Mouse (Mus musculus) intestine, embryonic 15.5 days (tissue): ENCODE measurements around the gene Nptxr. TPM values are rescaled to one million over a fixed set of nuclear protein-coding genes. Genes with fewer than 3 reads are reported as not detected.
A peak's percentile ranks its signal among the peaks of the same experiment; 100 is the strongest.

Experiments used
- ATAC-seq: fragments of 200-750 bp; cut with Nextera tagmentation; 2 replicates; pipeline ENCODE4 v1.8.0; 2017; ENCODE audit warnings: moderate TSS enrichment, moderate library complexity
- H3K27ac ChIP-seq: fragments of 300-500 bp; sonication (generic); 2 replicates; pipeline ENCODE4 v1.5.1; 2015; ENCODE audit warnings: mild to moderate bottlenecking, inconsistent platforms
- H3K27me3 ChIP-seq: fragments of 300-500 bp; sonication (generic); replicated peaks from 2 replicates; pipeline ENCODE4 v1.6.1; 2015; ENCODE audit warnings: inconsistent platforms
- H3K36me3 ChIP-seq: fragments of 300-500 bp; sonication (generic); 2 replicates; pipeline ENCODE4 v1.6.1; 2015; ENCODE audit warnings: inconsistent platforms
- H3K4me1 ChIP-seq: fragments of 300-500 bp; sonication (generic); replicated peaks from 2 replicates; pipeline ENCODE4 v1.6.1; 2015; ENCODE audit warnings: inconsistent platforms
- H3K4me2 ChIP-seq: fragments of 300-500 bp; sonication (generic); replicated peaks from 2 replicates; pipeline ENCODE4 v1.6.1; 2015; ENCODE audit warnings: mild to moderate bottlenecking, inconsistent platforms
- H3K4me3 ChIP-seq: fragments of 300-500 bp; sonication (generic); replicated peaks from 2 replicates; pipeline ENCODE4 v1.5.1; 2015; ENCODE audit warnings: inconsistent platforms
- H3K9ac ChIP-seq: fragments of 300-500 bp; sonication (generic); 2 replicates; pipeline ENCODE4 v1.6.1; 2015; ENCODE audit warnings: inconsistent platforms
- H3K9me3 ChIP-seq: fragments of 300-500 bp; sonication (generic); 2 replicates; pipeline ENCODE4 v1.6.1; 2016; ENCODE audit warnings: inconsistent platforms
- WGBS: fragments of 180-500 bp; shearing (Covaris S2); methylation state at CpG from one replicate; pipeline ENCODE4 v1.1.7; 2015; 5-methylcytosine and 5-hydroxymethylcytosine counted together
- polyA plus RNA-seq: library from polyadenylated mRNA; unstranded; fragments of >200 nt; fragmentation: Nextera tagmentation; extraction: Ambion mirVana; gene quantifications from 2 replicates; pipeline ENCODE4 v1.2.1, GENCODE M21; 2015

Nptxr gene
- polyA plus RNA-seq, 1 experiment from 2014 or later, result 2.8 TPM

DNA sequence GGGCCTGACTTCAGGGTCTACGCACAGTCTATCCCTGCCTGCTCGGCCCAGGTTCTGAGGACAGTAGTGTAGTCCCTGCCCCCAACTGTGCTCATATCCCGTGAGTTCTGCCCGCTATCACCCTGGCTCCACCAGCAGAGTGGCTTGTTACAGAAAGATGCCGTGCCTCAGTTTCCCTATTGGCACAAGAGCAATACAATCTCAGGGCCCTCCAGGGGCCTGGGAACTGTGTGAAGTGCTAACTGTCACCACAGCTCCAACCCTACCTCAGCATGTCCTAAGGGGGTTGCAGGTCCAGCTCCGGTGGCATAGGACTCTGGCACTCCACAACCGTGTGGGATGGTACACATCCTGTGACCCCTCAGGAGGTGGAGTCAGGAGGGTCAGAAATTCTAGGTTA, 7.5 kb downstream of the Nptxr start:
- H3K4me2 ChIP-seq, result no peak overlapping the region
- no peak overlapping the region for H3K27ac ChIP-seq
- H3K36me3 ChIP-seq, result no peaks in the 10 kb centered on the region
- no peak for ATAC-seq
- H3K9ac ChIP-seq, result no peak overlapping the region
- peaks cover 14% of the 10 kb centered on the region for H3K27me3 ChIP-seq
- no peak overlapping the region for H3K4me3 ChIP-seq
- WGBS, result 81% methylated on average over 7 of the region's 7 CpGs
- H3K9me3 ChIP-seq, result no peaks in the 10 kb centered on the region
- H3K4me1 ChIP-seq, result no peaks in the 10 kb centered on the region

DNA sequence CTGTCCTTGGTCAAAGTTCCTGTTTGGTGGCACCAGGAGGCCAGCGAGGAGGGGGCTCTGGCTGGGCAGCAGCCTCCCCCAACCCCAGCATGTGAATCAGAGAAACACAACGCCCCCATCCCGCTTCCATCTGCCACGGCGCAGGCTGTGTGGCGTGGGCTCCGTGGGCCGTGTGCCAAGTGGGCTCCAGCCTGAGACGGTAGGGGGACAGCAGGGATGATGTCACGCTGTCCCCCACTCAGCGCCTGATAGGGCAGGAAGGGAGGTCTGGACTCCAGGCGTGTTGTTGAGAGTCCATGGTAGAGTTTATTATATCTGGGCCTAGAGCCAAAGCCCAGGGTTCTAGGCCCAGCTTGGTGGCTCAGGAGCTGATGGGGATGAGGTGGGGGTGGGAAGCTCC, 8.3 kb downstream of the Nptxr start:
- Histone ChIP-seq H3K27me3 (peaks cover 6% of the 10 kb centered on the region; the same call in 1 of the 2 replicates), H3K9me3 (no peaks in the 10 kb centered on the region), H3K4me3 (no peak overlapping the region), H3K4me1 (no peaks in the 10 kb centered on the region), H3K9ac (no peak overlapping the region), H3K27ac (no peak overlapping the region), H3K36me3 (no peaks in the 10 kb centered on the region), H3K4me2 (no peak overlapping the region)
- no peak for ATAC-seq
- 83% methylated on average over 12 of the region's 12 CpGs for WGBS

DNA sequence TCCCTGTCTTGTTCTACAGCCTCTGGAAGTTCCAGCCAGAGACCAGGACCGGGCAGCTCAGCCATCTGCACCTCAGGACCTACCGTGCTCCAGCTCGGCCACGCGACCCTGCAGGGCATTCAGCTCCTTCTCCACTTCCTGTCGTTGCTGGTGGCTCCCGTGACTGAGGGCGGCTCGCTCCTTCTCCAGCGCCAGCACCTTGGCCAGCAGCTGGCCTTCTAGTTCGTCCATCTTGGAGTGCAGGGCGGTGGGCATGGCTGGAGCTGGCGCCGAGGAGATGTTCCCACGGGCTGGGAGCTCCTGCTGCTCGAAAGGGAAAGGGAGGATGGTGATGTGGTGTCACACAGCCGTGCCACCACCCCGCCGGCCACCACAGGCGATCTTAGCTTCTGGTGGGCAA, 10.4 kb downstream of the Nptxr start:
- no peak overlapping the region for H3K27ac ChIP-seq
- H3K27me3 ChIP-seq, result no peaks in the 10 kb centered on the region; the same call in 1 of the 2 replicates
- ATAC-seq, result no peak
- no peaks in the 10 kb centered on the region for H3K36me3 ChIP-seq
- no peak overlapping the region for H3K9ac ChIP-seq
- no peak overlapping the region for H3K4me3 ChIP-seq
- WGBS, result 24% methylated on average over 20 of the region's 20 CpGs
- H3K9me3 ChIP-seq, result no peaks in the 10 kb centered on the region
- no peaks in the 10 kb centered on the region for H3K4me1 ChIP-seq
- H3K4me2 ChIP-seq, result no peak overlapping the region

DNA sequence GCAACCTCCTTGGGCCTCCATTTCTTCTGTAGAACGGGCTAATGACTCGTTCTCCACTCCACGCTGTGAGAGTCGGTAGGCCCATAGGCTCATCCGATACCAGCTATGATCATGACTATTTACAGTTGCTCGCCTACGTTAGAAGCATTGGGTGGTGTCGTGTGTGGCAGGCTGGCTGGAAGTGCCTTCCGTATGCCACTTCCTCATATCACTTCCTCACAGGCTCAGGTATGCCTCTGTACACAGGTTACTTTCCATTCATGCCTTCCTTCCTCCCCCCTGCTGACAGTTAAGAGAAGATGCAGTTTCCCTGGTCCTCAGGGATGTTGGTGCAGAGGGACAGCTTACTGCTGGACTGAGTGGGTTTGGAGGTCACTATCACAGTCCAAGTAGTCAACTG, 11.5 kb downstream of the Nptxr start:
- Histone ChIP-seq H3K9ac (no peak overlapping the region), H3K4me2 (no peak overlapping the region), H3K27ac (no peak overlapping the region)

DNA sequence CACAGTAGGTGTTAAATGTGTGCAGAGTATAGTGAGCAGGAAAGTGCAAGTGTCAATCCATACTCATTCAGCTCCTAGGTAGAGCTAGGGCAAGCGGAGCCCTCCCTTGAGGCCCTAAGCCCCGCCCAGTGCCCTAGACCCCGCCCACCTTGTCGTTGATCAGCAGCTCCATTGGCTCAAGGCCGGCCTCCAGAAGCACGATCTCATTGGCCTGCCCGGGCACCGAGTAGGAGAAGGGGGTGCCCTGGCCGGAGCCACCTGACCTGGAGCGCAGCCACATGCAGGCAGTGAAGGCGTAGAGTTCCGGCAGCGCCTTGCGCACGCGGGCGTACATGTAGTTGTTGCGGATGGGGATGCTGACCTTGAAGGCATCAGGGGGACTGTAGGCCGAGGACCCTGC, 12.1 kb downstream of the Nptxr start:
- 19% methylated on average over 19 of the region's 19 CpGs for WGBS
- Histone ChIP-seq H3K9me3 (no peaks in the 10 kb centered on the region), H3K9ac (no peak overlapping the region), H3K4me3 (no peak overlapping the region), H3K4me2 (no peak overlapping the region), H3K27ac (no peak overlapping the region), H3K4me1 (no peaks in the 10 kb centered on the region), H3K36me3 (no peaks in the 10 kb centered on the region), H3K27me3 (no peaks in the 10 kb centered on the region; the same call in 1 of the 2 replicates)
- ATAC-seq, result no peak

More for the DNA sequence above, 11.5 kb downstream of the Nptxr start:
- H3K36me3 ChIP-seq, result no peaks in the 10 kb centered on the region
- no peaks in the 10 kb centered on the region for H3K4me1 ChIP-seq
- no peak overlapping the region for H3K4me3 ChIP-seq
- WGBS, result 92% methylated on average over 9 of the region's 9 CpGs
- no peaks in the 10 kb centered on the region for H3K9me3 ChIP-seq
- ATAC-seq, result no peak
- H3K27me3 ChIP-seq, result no peaks in the 10 kb centered on the region; the same call in 1 of the 2 replicates

DNA sequence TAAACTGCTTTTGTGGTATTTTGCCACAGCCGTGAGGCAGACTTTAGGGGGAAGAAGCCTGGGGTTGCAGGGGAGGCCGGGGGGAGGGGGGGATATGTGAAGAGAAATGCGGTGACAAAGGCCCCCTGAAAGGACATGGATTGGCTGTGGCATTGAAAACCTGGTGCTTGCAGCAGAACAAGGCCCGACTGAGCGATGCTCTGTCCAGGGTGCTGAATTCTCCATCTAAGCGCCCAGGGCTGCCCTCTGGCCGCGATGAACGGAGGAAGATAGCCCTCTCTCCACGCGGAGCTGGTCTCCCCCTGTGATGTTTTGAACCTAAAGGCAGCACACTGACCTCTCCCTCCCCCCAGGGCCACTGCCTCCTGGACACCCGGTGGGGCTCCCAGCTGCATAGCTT, 13.1 kb downstream of the Nptxr start:
- Histone ChIP-seq H3K27me3 (peaks cover 4% of the 10 kb centered on the region; the same call in 1 of the 2 replicates), H3K27ac (no peak overlapping the region), H3K4me2 (no peak overlapping the region), H3K4me1 (no peaks in the 10 kb centered on the region), H3K9me3 (no peaks in the 10 kb centered on the region), H3K4me3 (no peak overlapping the region), H3K36me3 (no peaks in the 10 kb centered on the region), H3K9ac (no peak overlapping the region)
- WGBS, result 3% methylated on average over 12 of the region's 12 CpGs
- ATAC-seq, result 0 out of 2 replicates have a peak, but pooled peaks have one; percentile 34

DNA sequence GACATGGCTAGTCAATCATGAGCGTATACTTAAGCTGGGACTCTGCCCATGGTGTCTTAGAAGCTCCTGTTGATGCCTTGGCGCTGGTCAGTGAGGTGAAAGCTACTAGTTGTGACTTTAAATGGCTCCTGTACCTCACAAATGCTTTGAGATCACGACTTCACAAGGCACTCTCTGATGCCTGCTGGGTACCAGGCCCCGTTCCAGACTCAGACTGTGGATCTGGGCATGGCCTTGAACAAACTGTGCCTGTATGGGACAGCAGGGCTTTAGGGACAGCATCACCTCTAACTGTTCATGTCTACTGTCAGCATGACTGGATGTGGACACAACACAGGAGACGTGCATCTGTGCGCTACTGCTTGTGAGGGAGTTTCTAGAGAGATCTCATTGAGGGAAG, 13.7 kb downstream of the Nptxr start:
- no peaks in the 10 kb centered on the region for H3K36me3 ChIP-seq
- 82% methylated on average over 6 of the region's 6 CpGs for WGBS
- no peak for ATAC-seq
- no peak overlapping the region for H3K4me3 ChIP-seq
- H3K4me2 ChIP-seq, result no peak overlapping the region
- no peak overlapping the region for H3K9ac ChIP-seq
- H3K9me3 ChIP-seq, result no peaks in the 10 kb centered on the region
- H3K4me1 ChIP-seq, result no peaks in the 10 kb centered on the region
- H3K27ac ChIP-seq, result no peak overlapping the region
- H3K27me3 ChIP-seq, result peaks cover 7% of the 10 kb centered on the region

DNA sequence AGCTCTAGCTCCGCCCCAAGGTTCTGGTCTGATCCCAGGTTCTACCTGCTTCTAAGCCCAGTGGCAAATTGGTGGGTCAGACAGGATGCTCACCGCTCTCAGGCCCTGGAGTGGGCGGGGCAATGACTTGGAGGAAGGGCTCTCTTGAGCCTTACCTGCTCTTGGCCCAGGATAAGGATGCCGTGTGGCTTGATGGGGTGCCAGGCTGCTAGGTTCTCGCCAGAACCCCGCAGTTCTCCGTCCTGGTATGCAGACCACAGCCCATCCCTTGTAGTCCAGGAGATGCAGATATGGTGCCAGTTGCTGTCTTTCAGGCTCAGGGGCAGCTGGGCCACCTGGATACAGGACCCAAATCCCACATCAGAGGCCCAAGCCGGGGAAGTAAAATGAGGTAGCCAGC, 14.5 kb downstream of the Nptxr start:
- ATAC-seq, result no peak
- 55% methylated on average over 8 of the region's 8 CpGs for WGBS
- H3K9ac ChIP-seq, result no peak overlapping the region

DNA sequence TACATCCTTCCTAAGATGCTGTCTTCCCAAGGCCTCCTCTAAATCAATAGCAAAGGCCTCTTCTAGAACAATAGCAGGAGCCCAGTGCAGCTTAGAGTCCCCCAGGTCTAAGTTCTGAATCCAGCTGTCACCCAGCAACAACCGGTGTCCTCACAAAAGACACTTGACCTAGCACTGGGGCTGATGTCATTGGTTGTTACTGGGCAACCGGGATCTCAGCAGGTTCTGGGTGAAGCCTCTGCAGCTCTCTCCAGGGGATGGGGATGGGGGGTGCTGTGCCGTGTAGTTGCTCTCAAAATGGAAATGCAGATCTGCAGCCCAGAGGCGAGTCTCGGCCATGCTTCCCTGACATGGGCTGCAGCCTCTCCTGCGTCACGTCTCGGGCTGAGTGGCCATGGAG, 16.8 kb downstream of the Nptxr start:
- 55% methylated on average over 8 of the region's 8 CpGs for WGBS
- H3K4me1 ChIP-seq, result no peaks in the 10 kb centered on the region
- peaks cover 7% of the 10 kb centered on the region for H3K27me3 ChIP-seq
- ATAC-seq, result no peak
- no peak overlapping the region for H3K4me2 ChIP-seq
- no peak overlapping the region for H3K9ac ChIP-seq
- H3K27ac ChIP-seq, result no peak overlapping the region
- H3K4me3 ChIP-seq, result no peak overlapping the region
- H3K9me3 ChIP-seq, result no peaks in the 10 kb centered on the region
- H3K36me3 ChIP-seq, result no peaks in the 10 kb centered on the region

More for the DNA sequence above, 14.5 kb downstream of the Nptxr start:
- Histone ChIP-seq H3K27me3 (peaks cover 7% of the 10 kb centered on the region), H3K4me3 (no peak overlapping the region), H3K4me2 (no peak overlapping the region), H3K9me3 (no peaks in the 10 kb centered on the region), H3K27ac (no peak overlapping the region), H3K36me3 (no peaks in the 10 kb centered on the region), H3K4me1 (no peaks in the 10 kb centered on the region)

DNA sequence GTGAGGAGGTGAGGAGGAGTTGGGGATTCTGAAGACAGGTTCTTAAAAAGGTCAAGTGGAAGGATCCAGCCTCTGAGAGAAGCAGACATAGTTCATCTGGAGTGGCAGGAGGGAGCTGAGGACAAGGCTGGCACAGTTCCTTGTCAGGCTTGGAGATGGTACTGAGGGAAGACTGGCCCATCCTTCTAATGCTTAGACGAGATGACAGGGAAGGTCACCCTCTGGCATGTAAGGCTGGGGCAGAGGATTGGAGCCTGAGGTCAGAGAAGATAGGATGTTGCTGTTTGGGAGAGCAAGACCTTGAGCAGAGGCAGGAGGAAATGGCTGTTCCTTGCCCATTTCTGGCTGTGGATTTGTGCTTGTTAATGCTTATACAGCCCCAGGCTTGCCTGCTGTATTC, 19.5 kb downstream of the Nptxr start:
- H3K9ac ChIP-seq, result no peak overlapping the region
- no peak overlapping the region for H3K4me2 ChIP-seq
- no peaks in the 10 kb centered on the region for H3K4me1 ChIP-seq
- H3K36me3 ChIP-seq, result no peaks in the 10 kb centered on the region
- ATAC-seq, result no peak
- H3K27ac ChIP-seq, result no peak overlapping the region
- no peak overlapping the region for H3K4me3 ChIP-seq
- H3K27me3 ChIP-seq, result peaks cover 11% of the 10 kb centered on the region; the same call in 1 of the 2 replicates
- H3K9me3 ChIP-seq, result no peaks in the 10 kb centered on the region
- 58% methylated on average over 1 of the region's 1 CpGs for WGBS

DNA sequence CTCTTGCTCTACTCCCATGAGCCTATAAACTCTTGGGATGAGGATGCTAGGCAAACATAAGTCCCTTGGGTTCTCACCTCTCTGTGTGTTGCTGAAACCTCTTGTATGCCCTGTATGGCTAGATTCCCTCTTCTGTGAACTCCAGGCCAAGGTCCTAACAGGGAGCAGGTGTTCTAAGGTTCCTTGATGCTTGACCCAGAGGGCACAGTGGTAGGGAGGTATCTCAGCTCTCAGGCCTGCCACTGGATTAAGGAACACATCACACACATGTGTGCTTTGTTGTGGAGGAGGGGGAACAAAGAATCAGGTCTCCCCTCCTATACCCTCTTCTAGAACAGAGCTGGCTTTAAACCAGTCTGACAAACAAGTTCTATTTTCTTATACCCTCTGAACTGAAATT, 26.8 kb downstream of the Nptxr start, which contains the start of gene Dnal4:
Gene Dnal4 (minus strand): TSS at position 101 of the 400 bp plus-strand sequence.
- Histone ChIP-seq H3K4me2 (no peak within 1 kb of the TSS), H3K9me3 (no peaks in the 10 kb centered on the region), H3K4me3 (no peak within 1 kb of the TSS), H3K27me3 (0 out of 2 replicates have a peak, but pooled peaks cover 4% of the 10 kb centered on the region), H3K27ac (no peak within 1 kb of the TSS), H3K36me3 (no peaks in the 10 kb centered on the region), H3K9ac (no peak within 1 kb of the TSS), H3K4me1 (peaks cover 8% of the 10 kb centered on the region)
- no peak for ATAC-seq

DNA sequence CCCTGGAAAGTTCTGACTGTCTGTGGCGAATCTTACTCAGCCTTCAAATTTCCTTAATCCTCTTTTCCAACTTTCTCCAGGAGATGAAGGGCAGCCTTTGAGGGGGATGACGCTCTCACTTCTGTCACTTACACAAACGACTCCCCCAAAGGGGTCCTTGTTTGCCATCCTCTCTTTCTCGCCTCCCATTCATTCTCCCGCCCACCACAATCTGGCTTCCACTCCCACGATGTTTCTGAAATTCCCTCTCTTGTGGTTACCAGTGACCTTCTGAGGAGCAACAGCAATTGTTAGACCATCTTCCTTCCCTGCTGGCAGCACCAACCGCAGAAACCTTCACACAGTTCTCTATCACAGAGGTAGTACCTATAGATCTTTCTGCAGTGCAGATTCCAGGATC, 28.9 kb downstream of the Nptxr start:
- H3K27ac ChIP-seq, result no peak overlapping the region
- H3K4me3 ChIP-seq, result no peak overlapping the region
- no peak overlapping the region for H3K9ac ChIP-seq
- H3K9me3 ChIP-seq, result no peaks in the 10 kb centered on the region
- no peak overlapping the region for H3K4me2 ChIP-seq
- H3K27me3 ChIP-seq, result no peaks in the 10 kb centered on the region
- H3K4me1 ChIP-seq, result peaks cover 14% of the 10 kb centered on the region
- no peaks in the 10 kb centered on the region for H3K36me3 ChIP-seq
- 62% methylated on average over 7 of the region's 7 CpGs for WGBS
- ATAC-seq, result no peak

DNA sequence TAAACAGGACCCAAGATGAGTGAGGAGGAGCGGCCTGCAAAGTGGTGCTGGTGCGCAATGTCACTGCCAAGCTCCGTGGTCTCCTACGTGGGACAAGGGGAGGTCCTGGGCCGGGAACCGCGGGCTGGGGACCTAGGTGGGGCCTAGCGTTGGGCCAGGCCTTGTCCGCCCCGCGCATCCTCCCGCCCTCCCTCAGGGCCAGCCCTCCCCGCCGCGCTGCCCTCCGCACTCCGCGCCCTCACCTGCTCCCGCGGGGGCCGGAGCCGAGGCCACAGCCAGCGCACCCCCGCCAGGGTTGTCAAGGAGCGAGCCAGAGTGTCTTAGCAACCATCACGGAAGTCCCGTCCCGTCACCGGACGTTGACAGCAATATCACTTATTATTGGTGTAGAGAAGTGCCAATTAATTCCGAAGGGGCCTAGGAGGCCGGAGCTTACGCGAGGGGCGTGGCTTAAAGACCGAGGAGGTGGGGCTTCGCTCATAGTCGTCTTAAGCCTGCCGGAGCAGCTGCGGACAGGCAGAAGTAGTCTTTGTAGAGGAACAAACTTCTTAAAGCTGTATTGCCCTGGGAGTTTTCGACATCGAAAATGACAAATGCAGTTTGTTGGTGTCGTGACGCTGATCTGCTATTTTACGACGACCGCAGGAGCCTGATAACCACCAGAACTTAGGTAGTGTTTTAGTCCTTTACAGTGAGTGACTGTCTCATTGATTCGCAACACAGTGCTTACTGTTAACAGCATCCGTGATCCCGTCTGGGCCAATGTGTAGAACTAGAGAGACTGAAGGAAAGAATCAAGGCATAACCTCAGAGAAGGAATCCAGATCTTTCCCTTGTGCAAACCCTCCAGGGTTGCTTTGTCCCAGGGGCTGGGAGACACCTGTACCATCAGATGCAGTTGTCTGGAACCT, 30.2 kb downstream of the Nptxr start:
- H3K4me3 ChIP-seq, result peak overlapping the region; percentile 93
- peak overlapping the region; percentile 80 for H3K27ac ChIP-seq
- peak overlapping the region; percentile 78 for H3K4me2 ChIP-seq
- peak overlapping the region; percentile 89 for H3K9ac ChIP-seq
- H3K4me1 ChIP-seq, result peaks cover 16% of the 10 kb centered on the region
- ATAC-seq, result peak; percentile 99
- no peaks in the 10 kb centered on the region for H3K27me3 ChIP-seq
- under 1% methylated on average over 47 of the region's 50 CpGs for WGBS
- no peaks in the 10 kb centered on the region for H3K9me3 ChIP-seq
- no peaks in the 10 kb centered on the region for H3K36me3 ChIP-seq
